13 mouse cellular contexts compared by ENCODE assay signal in the genomic region with DNA sequence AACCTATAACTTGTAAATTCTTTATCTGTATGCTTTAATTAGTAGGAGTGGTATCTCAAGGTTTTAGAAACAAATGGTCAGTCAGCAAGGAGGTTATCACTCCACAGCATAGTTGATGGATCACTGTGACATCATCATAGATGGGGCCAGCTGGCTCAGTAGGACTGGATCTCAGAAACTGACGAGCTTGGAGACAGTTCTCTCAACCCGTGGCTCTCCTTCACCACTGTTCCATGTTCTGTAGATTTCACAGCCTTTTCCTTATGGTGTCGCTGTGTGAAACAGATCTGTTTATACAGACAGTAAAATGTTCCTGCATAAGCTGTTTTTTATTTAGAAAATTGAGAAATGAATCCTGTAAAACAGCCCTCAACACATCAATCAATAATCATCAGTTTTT. TPM values are rescaled to one million over a fixed set of nuclear protein-coding genes. Genes with fewer than 3 reads are reported as not detected.
A peak's percentile ranks its signal among the peaks of the same experiment; 100 is the strongest.
DNase-seq lines count a peak whose midpoint lies in the region; ATAC-seq and TF ChIP-seq lines count a peak whose summit lies in the region.
"Had no signal": no experiment of that assay in that cellular context is flagged by ENCODE, and none has a peak within 500 bp of the region (broad histone marks: within the 10 kb centered on the region; RNA-seq: fewer than 3 reads in every experiment).

No protein-coding gene starts in this region.

- no peak overlapping the region for H3K9ac ChIP-seq in hindbrain, postnatal 0 days (replicated peaks; ENCODE audit: low read length)
- H3K9ac ChIP-seq in hindbrain, embryonic 16.5 days (ENCODE audit: low read depth, low read length), result no peak overlapping the region
- H3K9ac ChIP-seq in stomach, postnatal 0 days (ENCODE audit: low read length), result no peak overlapping the region
- H3K9ac ChIP-seq: embryonic facial prominence, embryonic 12.5 days; forebrain, embryonic 12.5 days had no signal

- no peaks in the 10 kb centered on the region for H3K36me3 ChIP-seq in hindbrain, postnatal 0 days (ENCODE audit: insufficient read depth, low read length)
- no peaks in the 10 kb centered on the region for H3K36me3 ChIP-seq in hindbrain, embryonic 16.5 days (ENCODE audit: control insufficient read depth, insufficient read depth, low read length)
- no peaks in the 10 kb centered on the region for H3K36me3 ChIP-seq in stomach, postnatal 0 days (ENCODE audit: control insufficient read depth, insufficient read depth, low read length)
- H3K36me3 ChIP-seq: embryonic facial prominence, embryonic 12.5 days; forebrain, embryonic 12.5 days; midbrain, embryonic 10.5 days had no signal

- TF ChIP-seq EP300 in stomach, postnatal 0 days (optimal IDR thresholded peaks at IDR 0.05), result no peak

- no peak overlapping the region for H3K27ac ChIP-seq in hindbrain, postnatal 0 days
- H3K27ac ChIP-seq in hindbrain, embryonic 16.5 days (ENCODE audit: low read depth, low read length), result no peak overlapping the region
- H3K27ac ChIP-seq in stomach, postnatal 0 days (replicated peaks), result no peak overlapping the region
- H3K27ac ChIP-seq: embryonic facial prominence, embryonic 12.5 days; forebrain, embryonic 12.5 days had no signal

- H3K9me3 ChIP-seq in hindbrain, postnatal 0 days (ENCODE audit: low read length), result no peaks in the 10 kb centered on the region
- H3K9me3 ChIP-seq in hindbrain, embryonic 16.5 days (ENCODE audit: control insufficient read depth, low read length), result no peaks in the 10 kb centered on the region
- H3K9me3 ChIP-seq in stomach, postnatal 0 days (ENCODE audit: control insufficient read depth, low read length), result no peaks in the 10 kb centered on the region
- H3K9me3 ChIP-seq: embryonic facial prominence, embryonic 12.5 days; forebrain, embryonic 12.5 days; G1E; midbrain, embryonic 10.5 days had no signal

- 0 out of 2 replicates have a peak overlapping the region, but pooled peaks have one; percentile 16 for H3K4me2 ChIP-seq in hindbrain, postnatal 0 days (ENCODE audit: low read depth, low read length)
- H3K4me2 ChIP-seq in hindbrain, embryonic 16.5 days (ENCODE audit: low read length), result no peak overlapping the region
- H3K4me2 ChIP-seq in stomach, postnatal 0 days (replicated peaks; ENCODE audit: low read depth), result no peak overlapping the region
- H3K4me2 ChIP-seq: embryonic facial prominence, embryonic 12.5 days; forebrain, embryonic 12.5 days had no signal

- H3K27me3 ChIP-seq in hindbrain, postnatal 0 days (ENCODE audit: insufficient read depth, low read length), result no peaks in the 10 kb centered on the region
- no peaks in the 10 kb centered on the region for H3K27me3 ChIP-seq in hindbrain, embryonic 16.5 days (replicated peaks; ENCODE audit: control insufficient read depth, insufficient read depth, low read length)
- H3K27me3 ChIP-seq in stomach, postnatal 0 days (ENCODE audit: control insufficient read depth, insufficient read depth, low read length), result no peaks in the 10 kb centered on the region
- H3K27me3 ChIP-seq: embryonic facial prominence, embryonic 12.5 days had no signal

- no peak overlapping the region for H3K4me3 ChIP-seq in hindbrain, postnatal 0 days (ENCODE audit: low read length)
- H3K4me3 ChIP-seq in hindbrain, embryonic 16.5 days (ENCODE audit: low read length), result no peak overlapping the region
- H3K4me3 ChIP-seq in stomach, postnatal 0 days (ENCODE audit: low read depth, low read length), result no peak overlapping the region
- H3K4me3 ChIP-seq: embryonic facial prominence, embryonic 12.5 days; forebrain, embryonic 12.5 days; midbrain, embryonic 10.5 days had no signal

- WGBS in hindbrain, postnatal 0 days, result 52% methylated on average over 3 of the region's 3 CpGs
- 62% methylated on average over 3 of the region's 3 CpGs for WGBS in hindbrain, embryonic 16.5 days
- WGBS in stomach, postnatal 0 days, result 28% methylated on average over 3 of the region's 3 CpGs

- ATAC-seq in hindbrain, postnatal 0 days, result no peak
- ATAC-seq in hindbrain, embryonic 16.5 days, result no peak
- no peak for ATAC-seq in stomach, postnatal 0 days (ENCODE audit: low FRiP score, low TSS enrichment)

- peak; percentile 34 for DNase-seq in embryo, embryonic 10 days (ENCODE audit: low spot score)
- no peak for DNase-seq in embryo, embryonic 9.5 days (ENCODE audit: extremely low spot score)
- no peak for DNase-seq in hindbrain, postnatal 0 days (ENCODE audit: low spot score)
- peak; percentile 25 for DNase-seq in right cerebral cortex, adult 18-20 months
- DNase-seq in right cerebral cortex, postnatal 25 days, result no peak
- DNase-seq in stomach, postnatal 0 days (ENCODE audit: low spot score), result no peak
- no peak for DNase-seq in spleen, postnatal 4 days (ENCODE audit: low spot score in 2 of 2)
- DNase-seq: lung, postnatal 10 days had no signal

- TF ChIP-seq CTCF in hindbrain, postnatal 0 days (IDR thresholded peaks at IDR 0.05; ENCODE audit: low read depth), result no peak
- TF ChIP-seq CTCF in stomach, postnatal 0 days (IDR thresholded peaks at IDR 0.05; ENCODE audit: low read depth), result 0 out of 2 replicates have a peak, but pooled peaks have one; percentile 20

- peaks cover 17% of the 10 kb centered on the region; the same call in 1 of the 2 replicates for H3K4me1 ChIP-seq in hindbrain, postnatal 0 days (ENCODE audit: insufficient read depth, low read length)
- peaks cover 8% of the 10 kb centered on the region for H3K4me1 ChIP-seq in hindbrain, embryonic 16.5 days (ENCODE audit: control insufficient read depth, insufficient read depth, low read depth, low read length)
- H3K4me1 ChIP-seq in stomach, postnatal 0 days (replicated peaks; ENCODE audit: control insufficient read depth, insufficient read depth), result 0 out of 2 replicates have a peak, but pooled peaks cover 3% of the 10 kb centered on the region

RNA-seq across cellular contexts. Expression of a gene that starts 2.5 kb away (rescaled TPM):
- total RNA-seq in hindbrain, postnatal 0 days (2014; rRNA removed), result 20.8 and 23.1 TPM in 2 replicates
- polyA plus RNA-seq in hindbrain, postnatal 0 days (2015; fragmentation: Nextera tagmentation; extraction: Ambion mirVana), result 9.6 TPM in 2 replicates
- polyA plus RNA-seq in hindbrain, embryonic 16.5 days (2015; fragmentation: Nextera tagmentation; extraction: Ambion mirVana), result 7.9 and 8.4 TPM in 2 replicates
- polyA plus RNA-seq in stomach, postnatal 0 days (2015; fragmentation: Nextera tagmentation; extraction: Ambion mirVana), result 10.5 and 11.7 TPM in 2 replicates

Comparison
In these comparisons a context has a peak if more than half of its experiments do, and no peak if none do; other contexts are left out.
1. DNase-seq: peak in embryo, embryonic 10 days (single experiment) and right cerebral cortex, adult 18-20 months (single experiment); none in embryo, embryonic 9.5 days (single experiment), hindbrain, postnatal 0 days (single experiment), right cerebral cortex, postnatal 25 days (single experiment), stomach, postnatal 0 days (single experiment) and spleen, postnatal 4 days (0 of 2).